Mouse (Mus musculus) NIH3T3 (cell line): ENCODE data around the gene Mettl5.
A peak's percentile ranks its signal among the peaks of the same experiment; 100 is the strongest.

ENCODE experiments used
- DNase-seq: peaks from one replicate; pipeline ENCODE4 v3.0.0-alpha.2; 2012; ENCODE audit warnings: low read depth

The Mettl5 gene

GRCm38 (mm10) chr2:69856392-69856791 is 29.0 kb downstream of the Mettl5 start:
- DNase-seq, result peak; percentile 10

DNA sequence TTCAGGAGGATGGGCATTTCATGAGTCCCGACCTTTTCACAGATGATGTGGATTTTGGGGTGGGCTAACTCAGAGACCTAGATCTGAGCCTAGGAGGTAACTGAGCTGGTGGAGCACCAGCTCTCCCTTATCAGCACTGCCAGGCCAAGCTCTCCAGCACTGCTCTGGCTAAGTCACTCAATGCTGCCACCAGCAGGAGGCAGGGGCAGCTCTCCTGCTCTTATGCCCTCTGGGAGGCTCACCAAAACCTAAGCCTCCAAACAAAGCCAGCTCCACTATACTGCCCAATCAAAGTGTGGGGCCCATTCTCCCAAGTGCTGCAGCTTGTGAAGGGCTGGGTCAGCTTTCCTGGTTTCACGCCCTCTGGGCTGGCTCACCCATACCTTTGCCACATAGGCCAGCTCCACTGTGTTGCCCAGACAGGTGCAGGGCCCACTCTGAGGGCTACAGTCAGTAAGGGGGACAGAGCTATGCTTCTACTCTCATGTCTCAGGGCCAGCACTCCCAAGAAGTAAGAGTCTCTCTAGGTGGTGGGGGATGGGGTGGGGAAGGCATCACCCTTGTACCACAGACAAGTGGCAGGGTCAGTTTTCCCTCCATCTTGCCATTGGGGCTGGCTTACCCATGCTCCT is 33.9 kb downstream of the Mettl5 start:
- DNase-seq, result peak; percentile 18

- DNase-seq, result no peak
These were observed 36.2 kb downstream of the Mettl5 start for GRCm38 (mm10) chr2:69849215-69849614.

GRCm38 (mm10) chr2:69840261-69840660 is 45.2 kb downstream of the Mettl5 start:
- DNase-seq, result peak; percentile 75

DNA sequence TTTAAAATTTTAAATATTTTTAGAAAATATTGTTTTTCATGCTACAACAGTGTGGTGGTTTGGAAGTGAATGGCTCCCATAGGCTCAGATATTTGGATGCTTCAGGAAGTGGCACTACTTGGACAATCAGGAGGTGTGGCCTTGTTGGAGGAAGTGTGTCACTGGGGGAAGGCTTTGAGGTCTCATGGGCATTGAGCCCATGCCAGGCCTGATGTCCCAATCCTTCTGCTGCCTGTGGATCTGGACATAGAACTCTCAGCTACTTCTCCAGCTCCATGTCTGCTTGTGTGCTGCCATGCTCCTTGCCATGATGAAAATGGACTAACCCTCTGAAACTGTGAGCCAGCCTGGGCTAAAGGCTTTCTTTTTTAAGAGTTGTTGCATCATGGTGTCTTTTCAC is 46.7 kb downstream of the Mettl5 start:
- no peak for DNase-seq

DNA sequence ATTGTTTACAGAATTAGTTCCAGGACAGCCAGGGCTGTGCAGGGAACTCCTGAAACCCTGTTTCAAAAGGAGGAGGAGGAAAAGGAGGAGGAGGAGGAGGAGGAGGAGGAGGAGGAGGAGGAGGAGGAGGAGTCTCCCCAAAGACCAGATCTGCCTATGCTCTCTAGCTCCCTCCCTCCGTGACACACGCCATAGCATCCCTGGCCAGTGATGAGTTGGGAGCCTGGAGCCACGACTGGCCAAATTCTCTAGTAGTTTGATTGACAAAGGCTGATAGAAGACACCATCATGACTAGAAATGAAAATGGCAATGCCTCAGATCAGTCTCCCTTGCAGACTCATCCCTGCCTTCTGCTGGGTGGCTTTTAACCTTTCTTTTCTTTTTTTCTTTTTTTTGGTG is 47.4 kb downstream of the Mettl5 start:
- no peak for DNase-seq

- DNase-seq, result no peak
These were observed 48.0 kb downstream of the Mettl5 start for GRCm38 (mm10) chr2:69837244-69837967.

DNA sequence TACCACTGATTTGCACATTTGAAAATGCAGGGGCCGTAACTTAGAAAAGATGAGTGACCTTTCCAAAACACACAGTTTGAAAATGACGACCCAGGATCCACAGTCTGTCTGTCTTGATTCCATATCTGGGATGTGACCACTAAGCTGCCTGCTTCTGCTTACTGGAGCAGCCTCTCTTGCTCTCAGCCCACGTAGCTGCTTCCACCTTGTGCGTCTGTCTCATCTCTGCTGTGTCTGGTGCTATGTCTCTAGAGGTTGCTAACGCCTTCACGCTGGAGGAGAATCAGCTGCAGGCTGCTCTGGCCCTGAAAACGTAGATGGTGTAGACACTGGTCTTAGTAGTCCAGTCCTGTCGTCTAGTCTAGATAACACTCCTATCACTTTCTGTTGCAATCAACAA is 55.3 kb downstream of the Mettl5 start:
- DNase-seq, result no peak

DNA sequence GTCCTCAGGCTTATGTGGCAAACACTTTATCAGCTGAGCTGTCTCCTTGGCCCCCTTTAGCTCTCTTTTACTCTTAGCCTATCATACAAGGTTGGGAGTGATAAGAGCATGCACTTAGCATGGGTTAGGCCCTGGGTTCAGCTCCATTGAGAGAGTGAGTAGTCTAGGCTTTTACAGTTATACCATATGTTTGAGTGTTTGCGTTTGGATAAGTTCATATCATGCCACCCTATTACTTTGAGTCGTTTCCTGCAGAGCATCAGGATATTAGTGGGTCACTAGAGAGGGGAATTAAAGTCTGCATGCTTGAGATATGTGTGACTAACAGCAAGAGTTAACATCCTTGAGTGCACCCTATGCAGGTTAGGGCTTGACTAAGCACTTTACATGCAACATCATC is 55.7 kb downstream of the Mettl5 start:
- DNase-seq, result no peak

DNA sequence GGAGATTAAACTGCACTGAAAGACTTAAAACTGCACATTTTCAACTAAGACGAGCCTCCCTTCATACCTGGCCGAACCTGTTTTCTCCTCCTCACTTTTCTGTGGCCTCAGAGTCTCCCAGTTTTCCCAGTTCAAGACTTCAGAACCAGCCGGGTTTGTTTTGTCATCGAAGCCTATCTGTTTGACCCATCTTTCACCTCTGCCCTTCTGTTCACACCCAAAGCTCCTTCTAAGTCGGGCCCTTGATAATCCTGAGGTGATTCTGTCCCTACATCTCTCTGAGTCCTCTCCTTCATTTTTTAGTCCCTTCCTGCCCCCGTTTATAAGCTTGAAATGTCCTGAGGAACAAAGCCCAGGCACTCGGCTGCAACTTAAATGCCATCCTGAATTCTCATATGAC is 57.4 kb downstream of the Mettl5 start:
- no peak for DNase-seq

DNA sequence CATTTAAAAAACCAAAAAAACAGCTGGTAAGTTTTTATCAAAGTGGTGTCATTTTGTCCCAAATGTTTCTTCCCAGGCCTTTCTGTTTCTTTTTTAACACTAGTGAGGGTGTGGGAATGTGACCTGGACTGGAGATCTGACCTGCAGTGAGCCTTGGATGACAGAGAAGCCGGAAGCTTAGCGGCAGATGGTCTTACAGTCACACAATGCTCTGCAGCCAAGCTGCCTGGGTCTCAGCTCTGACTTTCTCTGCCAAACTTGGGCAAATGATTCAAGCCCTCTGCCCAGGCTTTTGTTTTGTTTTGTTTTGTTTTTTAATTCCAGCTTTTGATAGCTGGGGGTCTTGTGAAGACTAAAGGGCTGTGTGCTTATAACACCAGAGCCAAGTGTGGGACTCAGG is 59.0 kb downstream of the Mettl5 start:
- DNase-seq, result no peak

- DNase-seq, result no peak
These were observed 59.5 kb downstream of the Mettl5 start for GRCm38 (mm10) chr2:69825898-69826297.

DNA sequence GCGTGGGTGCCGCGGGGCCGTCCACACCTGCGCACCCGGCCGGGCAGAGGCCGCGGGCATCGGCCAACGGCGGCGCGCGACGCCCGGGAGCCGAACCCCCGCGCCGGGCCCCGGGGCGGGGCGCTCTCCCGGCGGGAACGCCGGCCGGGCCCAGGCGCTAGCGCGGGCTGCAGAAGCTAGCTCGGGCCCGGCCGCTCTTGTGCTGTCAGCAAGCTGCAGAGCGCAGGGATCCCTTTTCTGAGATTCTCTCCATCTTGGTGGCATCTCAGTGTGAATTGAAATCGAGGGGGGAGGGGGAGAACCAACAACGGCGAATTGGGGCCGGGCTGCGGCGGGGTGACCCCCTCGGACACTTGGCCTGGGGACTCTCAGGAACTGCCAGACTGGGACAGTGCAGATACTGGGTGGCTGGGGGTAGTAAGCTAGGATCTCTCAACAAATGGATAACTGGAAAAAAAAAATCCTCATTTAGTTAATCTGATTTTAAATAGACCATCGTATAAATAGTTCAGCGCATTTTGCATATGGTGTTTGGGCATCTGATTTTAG is 62.2 kb downstream of the Mettl5 start:
- peak; percentile 77 for DNase-seq

GRCm38 (mm10) chr2:69822361-69823128 is 62.9 kb downstream of the Mettl5 start:
- DNase-seq, result peak; percentile 71

DNA sequence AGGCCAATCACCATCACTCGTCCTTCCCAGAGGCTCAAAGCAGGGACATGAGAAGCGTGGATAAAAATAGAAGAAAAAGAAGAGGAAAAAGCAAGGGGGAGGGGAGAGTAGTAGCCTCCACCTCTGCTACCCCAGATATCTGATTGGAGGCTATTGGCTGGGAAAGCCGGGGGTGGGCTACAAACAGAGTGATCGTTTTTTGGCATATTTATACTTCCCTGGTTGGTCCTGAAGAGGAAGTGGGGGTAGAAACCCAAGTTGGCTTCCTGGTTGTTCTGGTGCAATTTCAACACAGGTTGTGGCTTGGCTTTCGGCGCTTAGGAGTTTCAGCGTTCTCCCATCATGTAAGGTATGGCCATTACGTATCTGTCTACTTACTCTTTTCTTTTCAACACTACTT is 63.7 kb downstream of the Mettl5 start, which contains the start of gene Klhl23:
Gene Klhl23 (plus strand): TSS at position 234 of the 400 bp plus-strand sequence.
- DNase-seq, result no peak
